Mouse (Mus musculus) heart, postnatal 0 days (tissue): ENCODE measurements around the gene Tmprss6. TPM values are rescaled to one million over a fixed set of nuclear protein-coding genes. Genes with fewer than 3 reads are reported as not detected.

Source experiments
- ATAC-seq: fragments of 200-750 bp; cut with Nextera tagmentation; 2 replicates; pipeline ENCODE4 v1.8.0; 2017; ENCODE audit warnings: low read depth, moderate number of reproducible peaks, moderate library complexity; ENCODE audit not compliant: insufficient read depth
- DNase-seq: peaks from one replicate; pipeline ENCODE4 v3.0.0-alpha.2; 2016; ENCODE audit warnings: low spot score
- H3K27ac ChIP-seq: fragments of 300-500 bp; sonication (generic); 2 replicates; pipeline ENCODE4 v1.5.1; 2014; ENCODE audit warnings: low read depth, mild to moderate bottlenecking
- H3K27me3 ChIP-seq: fragments of 300-500 bp; sonication (generic); 2 replicates; pipeline ENCODE4 v1.6.1; 2014; ENCODE audit warnings: low read length, mixed read lengths; ENCODE audit not compliant: control insufficient read depth, insufficient read depth
- H3K36me3 ChIP-seq: fragments of 300-500 bp; sonication (generic); replicated peaks from 2 replicates; pipeline ENCODE4 v1.6.1; 2014; ENCODE audit warnings: low read length, mixed read lengths; ENCODE audit not compliant: control insufficient read depth, insufficient read depth
- H3K4me1 ChIP-seq: fragments of 300-500 bp; sonication (generic); 2 replicates; pipeline ENCODE4 v1.6.1; 2014; ENCODE audit warnings: antibody characterized with exemption; ENCODE audit not compliant: control insufficient read depth, insufficient read depth
- H3K4me2 ChIP-seq: fragments of 300-500 bp; sonication (generic); 2 replicates; pipeline ENCODE4 v1.6.1; 2014; ENCODE audit warnings: low read depth, mild to moderate bottlenecking, low read length, moderate library complexity
- H3K4me3 ChIP-seq: fragments of 300-500 bp; sonication (generic); 2 replicates; pipeline ENCODE4 v1.5.1; 2014; ENCODE audit warnings: low read depth, low read length
- H3K9ac ChIP-seq: fragments of 300-500 bp; sonication (generic); replicated peaks from 2 replicates; pipeline ENCODE4 v1.6.1; 2014; ENCODE audit warnings: low read depth, low read length, mixed read lengths
- H3K9me3 ChIP-seq: fragments of 300-500 bp; sonication (generic); replicated peaks from 2 replicates; pipeline ENCODE4 v1.6.1; 2016; ENCODE audit warnings: low read length; ENCODE audit not compliant: control insufficient read depth
- CTCF ChIP-seq: IDR thresholded peaks from 2 replicates; pipeline ENCODE4 v1.5.1; 2016; ENCODE audit warnings: antibody characterized with exemption, control low read depth, low read depth
- EP300 ChIP-seq: IDR thresholded peaks from 2 replicates; pipeline ENCODE4 v1.6.1; 2016; ENCODE audit warnings: antibody characterized with exemption, low read depth
- WGBS: fragments of 180-500 bp; shearing (Covaris S2); extraction: QIAGEN DNeasy Blood & Tissue Kit; methylation state at CpG from one replicate; pipeline ENCODE4 v1.1.7; 2014; 5-methylcytosine and 5-hydroxymethylcytosine counted together
- polyA plus RNA-seq: library from polyadenylated mRNA; unstranded; fragments of >200 nt; fragmentation: Nextera tagmentation; extraction: Ambion mirVana; gene quantifications from 2 replicates; pipeline ENCODE4 v1.2.1, GENCODE M21; 2015
- total RNA-seq: library from RNA; depleted of rRNA; stranded (reverse); fragments of >200 nt; gene quantifications from 2 replicates; pipeline ENCODE4 v1.2.3, GENCODE M21; 2014; ENCODE audit warnings: low replicate concordance

Gene Tmprss6
- total and polyA plus RNA-seq, 2 experiments from 2014 or later = 0.49 TPM; not detected in 1

DNA sequence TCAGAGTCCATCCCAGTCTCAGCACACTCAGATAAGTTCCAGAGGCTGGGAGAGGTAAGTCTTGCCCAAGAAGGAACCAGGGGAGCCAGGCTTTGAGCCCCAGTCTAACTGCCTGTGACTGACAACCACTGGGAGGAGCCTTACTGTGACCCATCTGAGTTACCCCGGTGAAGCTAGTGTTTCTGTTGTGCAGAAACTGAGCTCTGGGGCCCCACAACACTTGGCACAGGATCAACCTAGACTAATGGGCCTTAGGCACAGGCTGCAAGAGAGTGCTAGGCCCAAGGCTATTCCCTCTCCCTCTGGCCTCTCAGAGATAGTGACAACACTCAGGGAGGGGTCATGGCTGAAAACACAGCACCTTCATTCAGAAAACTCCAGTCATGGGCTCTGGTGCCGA, 17.2 kb downstream of the Tmprss6 start:
- no peak for TF ChIP-seq CTCF

DNA sequence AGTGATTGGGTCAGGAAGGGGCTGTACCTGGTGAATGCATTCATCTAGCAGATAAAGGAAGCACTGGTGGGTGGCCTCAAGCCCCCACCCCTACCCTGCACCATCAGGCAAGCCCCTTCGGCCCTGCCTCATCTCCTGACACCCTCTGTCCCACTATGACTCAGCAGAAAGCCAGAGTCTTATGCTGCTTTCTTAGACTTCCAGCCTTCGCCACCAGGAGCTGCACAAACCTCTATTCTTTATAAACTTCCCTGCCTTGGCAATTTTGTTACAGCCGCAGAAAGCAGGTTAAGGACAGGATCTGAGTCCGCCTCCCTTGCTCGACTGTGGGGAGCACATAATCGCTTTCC, 18.0 kb downstream of the Tmprss6 start:
- Histone ChIP-seq H3K36me3 (no peaks in the 10 kb centered on the region), H3K4me1 (peaks cover 9% of the 10 kb centered on the region; the same call in 1 of the 2 replicates), H3K27me3 (no peaks in the 10 kb centered on the region), H3K9ac (no peak overlapping the region), H3K4me3 (no peak overlapping the region), H3K9me3 (no peaks in the 10 kb centered on the region), H3K4me2 (no peak overlapping the region), H3K27ac (peak overlapping the region; percentile 63; the same call in 1 of the 2 replicates)
- ATAC-seq (no peak), DNase-seq (no peak)
- no peak for TF ChIP-seq CTCF
- TF ChIP-seq EP300 = no peak
- 89% methylated on average over 6 of the region's 6 CpGs for WGBS

More for the DNA sequence above, 17.2 kb downstream of the Tmprss6 start:
- 69% methylated on average over 2 of the region's 2 CpGs for WGBS
- H3K9me3 ChIP-seq = no peaks in the 10 kb centered on the region
- H3K4me3 ChIP-seq = no peak overlapping the region
- no peak overlapping the region for H3K9ac ChIP-seq
- H3K27ac ChIP-seq = no peak overlapping the region
- no peak for DNase-seq
- no peak overlapping the region for H3K4me2 ChIP-seq
- peaks cover 9% of the 10 kb centered on the region; the same call in 1 of the 2 replicates for H3K4me1 ChIP-seq
- no peaks in the 10 kb centered on the region for H3K27me3 ChIP-seq
- ATAC-seq = no peak
- no peaks in the 10 kb centered on the region for H3K36me3 ChIP-seq

DNA sequence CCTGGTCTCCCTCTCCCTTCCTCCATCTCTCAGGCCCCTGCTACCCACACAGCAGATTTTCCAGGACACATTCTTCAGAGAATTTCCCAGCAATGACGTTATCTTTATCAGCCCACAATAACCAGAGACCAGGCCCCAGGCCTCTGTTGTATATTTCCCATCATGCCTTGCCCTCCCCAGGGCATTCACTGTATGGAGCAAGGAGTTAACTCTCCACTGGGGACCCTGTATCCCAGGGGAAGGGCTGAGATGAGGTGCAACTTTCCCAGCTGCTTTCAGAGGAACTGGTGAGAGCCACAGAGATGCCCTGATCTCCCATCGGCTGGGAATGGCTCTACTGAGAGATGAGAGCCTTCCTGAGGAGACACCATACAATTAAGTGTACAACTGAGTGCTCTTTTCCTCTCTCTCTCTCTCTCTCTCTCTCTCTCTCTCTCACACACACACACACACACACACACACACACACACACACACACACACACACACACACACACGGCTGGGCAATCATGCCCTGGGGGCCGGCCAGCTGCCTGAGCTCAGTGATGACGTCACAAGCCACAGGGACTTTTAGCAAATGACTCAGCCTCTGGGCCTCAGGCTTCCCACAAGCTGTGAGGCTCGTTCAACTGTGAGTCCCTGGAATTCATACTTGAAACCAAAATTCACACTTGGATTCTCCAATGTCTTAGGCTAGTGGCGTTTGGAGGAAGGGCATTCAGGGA, 18.6 kb downstream of the Tmprss6 start:
- Histone ChIP-seq H3K27ac (peak overlapping the region; percentile 63), H3K4me1 (peaks cover 9% of the 10 kb centered on the region; the same call in 1 of the 2 replicates), H3K9me3 (no peaks in the 10 kb centered on the region), H3K4me2 (no peak overlapping the region), H3K36me3 (no peaks in the 10 kb centered on the region), H3K4me3 (no peak overlapping the region), H3K27me3 (no peaks in the 10 kb centered on the region), H3K9ac (no peak overlapping the region)
- TF ChIP-seq EP300 = no peak
- TF ChIP-seq CTCF = no peak
- 25% methylated on average over 7 of the region's 7 CpGs for WGBS
- ATAC-seq = peak; percentile 39; the same call in 1 of the 2 replicates
- DNase-seq = peak; percentile 61

DNA sequence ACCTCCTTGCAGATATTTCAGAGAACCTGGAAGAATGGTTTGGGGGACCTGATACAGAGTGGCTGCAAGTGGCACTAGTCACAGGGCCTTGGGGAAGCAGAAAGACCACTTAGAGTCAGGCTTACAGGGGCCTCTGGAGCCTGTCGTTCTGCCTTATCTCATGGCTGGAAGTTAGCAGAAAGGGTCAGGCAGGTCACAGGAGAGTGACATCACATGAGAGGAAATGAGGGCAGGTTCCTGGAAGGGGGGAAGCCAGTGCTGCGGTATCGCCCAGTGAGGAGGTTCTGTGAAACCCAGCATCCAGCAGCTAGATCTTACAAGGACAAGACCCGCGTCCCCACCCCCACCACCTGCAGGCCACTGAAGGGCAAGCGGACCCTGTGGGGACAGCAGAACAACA, 19.3 kb downstream of the Tmprss6 start:
- H3K27ac ChIP-seq = peak overlapping the region; percentile 63
- H3K4me2 ChIP-seq = no peak overlapping the region
- no peak overlapping the region for H3K4me3 ChIP-seq
- no peaks in the 10 kb centered on the region for H3K36me3 ChIP-seq
- peaks cover 9% of the 10 kb centered on the region; the same call in 1 of the 2 replicates for H3K4me1 ChIP-seq
- no peaks in the 10 kb centered on the region for H3K9me3 ChIP-seq
- WGBS = 43% methylated on average over 6 of the region's 6 CpGs
- no peak for TF ChIP-seq EP300
- no peak overlapping the region for H3K9ac ChIP-seq
- no peaks in the 10 kb centered on the region for H3K27me3 ChIP-seq
- ATAC-seq (0 out of 2 replicates have a peak, but pooled peaks have one; percentile 24), DNase-seq (peak; percentile 45)

DNA sequence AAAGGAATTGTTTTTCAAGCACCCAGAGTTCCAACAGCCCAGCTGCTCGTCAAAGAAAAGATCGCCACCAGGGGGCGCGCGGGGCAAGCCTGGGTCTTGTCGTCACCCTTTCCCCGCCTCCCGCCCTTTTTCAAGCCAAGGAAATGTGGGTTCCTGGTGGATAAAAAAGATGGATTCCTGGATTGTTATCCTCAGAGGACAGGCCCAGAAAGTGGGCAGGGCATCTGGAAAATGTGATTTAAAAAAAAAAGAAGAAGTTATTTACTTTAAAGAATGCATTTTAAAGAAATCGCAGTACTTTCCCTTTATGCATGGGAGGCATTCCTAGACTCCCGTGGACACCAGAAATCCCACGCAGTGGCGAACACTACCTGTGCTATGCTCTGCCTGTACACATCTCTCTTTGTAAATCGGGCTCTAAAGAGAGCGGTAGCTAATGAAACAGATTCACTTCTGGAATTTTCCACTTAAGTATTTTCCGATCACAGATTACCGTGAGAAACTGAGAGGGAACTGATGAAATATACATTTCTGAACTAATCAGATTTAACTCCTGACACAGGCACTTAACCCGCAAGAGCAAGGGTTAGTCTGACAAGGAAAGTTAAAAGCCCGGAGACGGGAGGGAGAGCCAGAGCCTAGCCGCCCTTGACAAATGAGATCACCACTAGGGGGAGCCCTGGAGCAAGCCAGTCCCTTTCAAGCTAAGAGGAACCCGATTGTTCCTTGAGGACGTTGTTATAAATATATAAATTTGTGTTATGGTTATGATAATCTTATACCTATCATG, 20.5 kb downstream of the Tmprss6 start:
- Histone ChIP-seq H3K9ac (peak overlapping the region; percentile 57), H3K36me3 (no peaks in the 10 kb centered on the region)
- TF ChIP-seq CTCF (peak; percentile 92), EP300 (0 out of 2 replicates have a peak, but pooled peaks have one; percentile 22)

More for the DNA sequence above, 20.5 kb downstream of the Tmprss6 start:
- ATAC-seq = peak; percentile 54
- H3K4me2 ChIP-seq = peak overlapping the region; percentile 85
- no peaks in the 10 kb centered on the region for H3K27me3 ChIP-seq
- H3K4me3 ChIP-seq = peak overlapping the region; percentile 45
- under 1% methylated on average over 22 of the region's 22 CpGs for WGBS
- peak; percentile 83 for DNase-seq
- peak overlapping the region; percentile 85 for H3K27ac ChIP-seq
- no peaks in the 10 kb centered on the region for H3K9me3 ChIP-seq
- peaks cover 9% of the 10 kb centered on the region; the same call in 1 of the 2 replicates for H3K4me1 ChIP-seq
